Mouse (Mus musculus) heart, adult 9 months (tissue): ENCODE results near the gene Hist1h3c.
"Not testable (repeated sequence)": the region's sequence is repeated elsewhere in the genome, so short reads cannot be mapped to it uniquely, and the experiment has no call there.

Source experiments
- DNase-seq, 2 experiments: peaks; one replicate each; pipeline ENCODE4 v3.0.0; 2022; ENCODE audit warnings: low spot score in 2 of 2

Gene Hist1h3c

DNA sequence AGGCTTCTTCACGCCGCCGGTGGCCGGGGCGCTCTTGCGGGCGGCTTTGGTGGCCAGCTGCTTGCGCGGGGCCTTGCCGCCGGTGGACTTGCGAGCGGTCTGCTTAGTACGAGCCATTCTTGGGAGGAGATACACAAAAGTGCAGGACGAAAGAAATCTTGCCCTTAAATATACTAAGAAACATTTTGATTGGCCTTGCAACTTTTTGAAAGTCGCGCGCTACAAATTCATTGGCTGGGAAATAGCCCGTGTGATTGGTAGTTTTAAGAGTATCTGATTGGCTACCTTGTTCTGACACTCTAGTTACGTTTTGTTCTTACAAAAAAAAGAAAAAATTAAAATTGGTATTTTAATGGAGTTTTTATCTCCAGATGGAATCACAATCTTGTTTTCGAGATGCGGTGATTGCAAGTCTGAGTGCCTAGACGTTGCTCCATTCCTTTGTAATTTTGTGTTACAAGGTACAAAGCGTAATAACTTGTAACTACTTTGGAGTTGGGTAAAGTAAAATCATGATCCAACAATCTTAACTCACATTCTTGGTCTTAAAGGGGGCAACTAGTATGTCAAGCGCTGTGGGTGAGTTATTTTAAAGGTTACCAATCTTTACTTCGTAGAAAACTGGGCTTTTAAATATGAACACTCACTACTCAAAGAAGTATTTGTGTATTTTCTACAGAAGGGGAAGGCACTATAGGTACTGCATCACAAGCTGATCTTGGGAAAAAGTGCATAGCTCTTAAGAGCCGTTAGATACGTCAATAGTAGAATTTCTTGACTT is at the start of gene Hist1h3c:
Hist1h3c (minus strand) TSS at position 222 of the 781 bp plus-strand sequence.
- peak; percentile 75 to 83 for DNase-seq

DNA sequence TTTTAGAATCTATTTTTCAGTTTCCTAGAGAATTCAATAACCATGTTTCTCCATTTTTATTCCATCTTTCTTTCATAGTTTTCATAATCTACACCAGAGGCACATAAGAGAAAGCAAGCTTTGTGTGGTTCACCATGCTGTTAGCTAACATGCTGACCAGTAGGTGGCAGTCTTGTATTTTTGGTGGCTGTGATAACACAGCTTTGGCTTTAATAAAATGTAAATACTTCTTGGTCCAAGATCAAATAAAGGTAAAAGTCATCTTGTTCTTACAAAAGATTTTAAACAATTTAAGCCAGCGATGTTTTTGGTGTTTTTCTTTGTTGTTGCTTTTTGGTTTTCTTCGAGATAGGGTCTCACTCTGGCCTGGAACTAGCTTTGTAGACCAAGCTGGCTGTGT is 47.1 kb upstream of the Hist1h3c start:
- peak in 1 of 2 experiments; percentile 12 for DNase-seq

DNA sequence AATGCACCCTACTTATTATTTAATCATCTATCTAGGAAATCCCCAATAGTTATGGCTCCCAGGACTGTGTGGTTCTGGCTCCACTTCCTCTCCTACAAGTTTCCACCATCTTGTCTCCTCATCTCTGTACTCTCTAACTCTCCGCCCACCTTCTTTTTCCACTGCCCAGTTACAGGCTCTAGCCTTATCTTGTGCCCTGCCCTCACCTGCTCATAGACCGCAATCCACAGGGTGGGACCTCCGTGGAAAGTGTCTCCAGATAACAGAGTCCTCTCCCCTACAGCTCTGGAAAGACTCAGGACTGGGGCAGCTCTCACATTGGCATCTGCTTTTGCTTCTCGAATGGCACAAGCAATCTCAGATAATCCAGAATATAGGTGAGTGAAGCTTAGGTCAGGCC is 33.6 kb upstream of the Hist1h3c start:
- DNase-seq = no peak

DNA sequence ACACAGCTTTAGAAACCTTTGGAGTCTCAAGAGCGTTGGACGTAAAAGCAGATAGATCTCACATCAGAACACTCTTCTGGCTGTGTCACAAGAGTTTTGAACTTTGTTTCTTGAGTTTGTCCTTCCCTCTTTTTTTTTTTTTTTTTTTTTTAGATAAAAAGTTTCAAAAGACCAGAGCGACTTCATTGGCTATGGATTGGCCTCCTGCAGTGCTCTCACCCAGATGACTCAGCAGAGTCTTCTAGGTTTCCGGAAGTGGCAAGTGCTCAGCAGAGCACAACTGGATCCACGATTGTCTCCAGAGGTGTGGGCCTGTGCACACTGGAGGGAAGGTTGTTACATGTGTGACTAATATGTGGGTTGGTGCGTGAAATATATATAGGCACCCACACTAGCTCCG is 32.9 kb upstream of the Hist1h3c start:
- no peak for DNase-seq

DNA sequence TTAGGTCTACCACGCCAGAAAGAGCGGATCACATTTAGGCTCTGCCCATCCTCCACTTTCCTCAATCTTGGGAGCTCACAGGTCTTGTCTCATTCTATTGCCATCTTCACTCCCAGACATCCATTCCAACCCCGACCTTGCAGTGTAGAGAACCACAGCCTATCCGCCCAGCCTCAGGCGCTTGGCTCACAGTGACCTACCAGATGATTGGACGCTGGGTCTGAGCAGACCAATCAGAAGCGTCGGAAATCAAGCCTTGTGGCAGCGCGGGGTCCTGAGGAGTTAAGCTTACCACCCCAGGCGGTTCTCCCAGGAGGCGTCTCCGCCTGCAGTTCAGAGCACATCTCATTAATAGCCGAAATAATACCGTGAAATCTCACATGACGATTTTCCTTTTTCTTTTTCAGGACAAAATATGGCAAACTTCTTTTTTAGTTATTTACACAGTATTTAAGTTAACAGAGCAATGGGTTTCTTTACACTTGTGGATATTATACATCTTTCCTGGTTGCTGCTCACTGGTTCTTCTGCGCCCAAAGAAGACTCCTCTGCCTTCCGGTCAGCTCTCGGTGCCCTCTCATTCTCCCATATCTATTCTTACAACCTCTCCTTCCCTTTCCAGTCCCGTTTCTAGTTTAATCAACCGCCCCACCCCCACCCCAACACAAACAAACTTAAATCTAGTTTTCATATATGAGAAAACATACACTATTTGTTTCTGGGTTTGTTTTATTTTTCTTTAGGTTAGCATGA is 27.3 kb upstream of the Hist1h3c start:
- DNase-seq = peak in 1 of 2 experiments; percentile 17

DNA sequence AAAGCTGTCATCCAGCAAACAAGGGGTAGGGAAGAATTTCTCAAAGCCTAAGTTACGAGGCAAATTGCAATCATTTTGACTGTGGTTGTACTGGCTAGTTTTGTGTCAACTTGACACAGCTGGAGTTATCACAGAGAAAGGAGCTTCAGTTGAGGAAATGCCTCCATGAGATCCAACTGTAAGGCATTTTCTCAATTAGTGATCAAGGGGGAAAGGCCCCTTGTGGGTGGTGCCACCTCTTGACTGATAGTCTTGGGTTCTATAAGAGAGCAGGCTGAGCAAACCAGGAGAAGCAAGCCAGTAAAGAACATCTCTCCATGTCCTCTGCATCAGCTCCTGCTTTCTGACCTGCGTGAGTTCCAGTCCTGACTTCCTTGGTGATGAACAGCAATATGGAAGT is 24.2 kb upstream of the Hist1h3c start, which contains the start of gene Trim38:
Trim38 (plus strand) TSS at position 301 of the 400 bp plus-strand sequence.
- DNase-seq = not testable (repeated sequence)

DNA sequence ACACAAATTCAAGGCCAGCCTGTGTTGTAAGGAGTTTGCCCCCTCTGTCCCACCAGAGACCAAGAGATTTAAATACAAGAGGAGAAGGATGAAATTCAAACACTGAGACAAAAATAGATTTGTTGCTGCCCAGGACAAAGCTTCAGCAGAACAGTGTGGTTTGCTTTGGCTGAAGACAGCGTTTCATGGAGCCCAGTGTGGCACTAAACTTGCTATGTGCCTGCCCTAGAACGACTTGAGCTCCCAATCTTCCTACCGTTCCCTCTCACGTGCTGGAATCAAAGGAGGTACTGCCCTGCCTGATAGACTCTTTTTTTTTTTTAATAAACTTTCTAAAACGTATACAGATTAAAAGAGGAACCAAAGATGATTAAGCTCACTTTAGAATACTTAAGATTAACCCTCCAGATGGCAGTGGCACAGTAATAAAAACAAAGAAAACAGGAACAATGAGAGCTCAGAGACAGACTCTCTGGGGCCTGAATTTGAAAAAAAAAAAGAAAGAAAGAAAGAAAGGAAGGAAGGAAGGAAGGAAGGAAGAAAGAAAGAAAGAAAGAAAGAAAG is 23.5 kb upstream of the Hist1h3c start:
- DNase-seq = no peak

DNA sequence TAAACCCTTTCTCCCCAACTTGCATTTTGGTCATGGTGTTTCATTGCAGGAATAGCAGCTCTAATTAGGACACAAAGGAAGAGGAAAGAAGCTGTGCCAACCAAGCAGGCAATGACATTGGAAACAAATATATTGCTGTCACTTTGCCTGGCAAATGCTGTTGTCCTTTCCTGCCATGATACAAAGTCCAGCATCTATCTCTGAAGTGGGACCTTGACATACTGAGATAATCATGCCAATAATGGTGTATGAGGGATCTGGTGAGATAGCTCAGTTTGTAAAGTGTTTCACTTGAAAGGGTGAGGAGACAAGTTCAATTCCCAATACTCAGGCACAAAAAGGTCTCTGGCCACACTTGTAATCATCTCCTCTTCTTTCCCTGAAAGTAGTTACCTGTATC is 21.4 kb upstream of the Hist1h3c start:
- no peak for DNase-seq

DNA sequence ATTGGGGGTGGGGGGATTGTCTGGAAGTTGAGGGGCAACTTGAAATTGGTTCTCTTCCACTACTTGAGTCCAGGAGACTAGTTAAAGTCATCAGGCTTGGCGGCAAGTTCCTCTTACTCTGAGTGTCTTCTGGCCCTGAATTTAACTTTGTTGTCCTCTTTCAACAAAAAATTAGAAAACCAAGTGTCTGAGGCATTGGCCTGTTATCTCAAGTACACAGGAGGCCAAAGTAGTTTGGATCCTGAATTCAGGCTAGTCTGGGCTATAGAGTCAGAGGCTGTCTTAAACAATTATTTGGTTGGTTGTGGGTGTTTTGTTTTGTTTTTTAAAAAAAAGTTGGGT is 19.7 kb upstream of the Hist1h3c start:
- DNase-seq = no peak

DNA sequence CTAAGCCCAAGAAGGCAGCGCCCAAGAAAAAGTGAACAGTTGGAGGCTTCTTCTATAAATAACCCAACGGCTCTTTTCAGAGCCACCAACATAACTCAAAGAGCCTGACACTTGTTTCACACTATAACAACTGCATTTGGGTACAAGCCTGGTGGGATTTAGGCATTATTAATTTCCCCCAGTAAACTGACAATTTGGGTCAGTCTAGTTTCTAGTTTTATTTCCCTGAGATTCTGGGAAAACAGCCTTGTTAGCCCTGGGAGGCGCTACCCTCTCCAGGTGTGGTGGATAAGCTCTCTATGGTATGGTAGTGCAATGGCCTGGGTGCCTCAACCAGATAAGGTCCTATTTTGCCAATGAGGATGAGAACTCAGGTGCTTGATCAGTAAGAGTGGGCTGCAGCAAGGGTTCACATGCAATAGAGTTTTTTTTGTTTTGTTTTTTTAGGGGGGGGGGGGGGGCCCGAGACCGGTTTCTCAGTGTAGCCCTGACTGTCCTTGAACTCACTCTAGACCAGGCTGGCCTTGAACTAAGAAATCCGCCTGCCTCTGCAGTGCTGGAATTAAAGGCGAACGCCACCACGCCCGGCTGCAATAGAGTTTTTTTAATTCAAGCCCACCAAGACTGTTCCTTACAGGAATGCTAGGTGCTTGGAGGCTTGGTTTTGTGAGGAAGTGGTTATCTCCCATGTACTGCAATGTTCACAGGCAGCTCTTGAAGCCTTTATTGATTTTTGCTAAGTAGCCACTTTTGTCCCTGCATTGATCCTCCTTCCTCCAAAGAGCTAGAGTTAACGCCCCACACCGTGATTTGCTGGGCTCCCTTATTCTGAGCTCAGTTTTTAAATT is 19.1 kb upstream of the Hist1h3c start:
- no peak for DNase-seq

DNA sequence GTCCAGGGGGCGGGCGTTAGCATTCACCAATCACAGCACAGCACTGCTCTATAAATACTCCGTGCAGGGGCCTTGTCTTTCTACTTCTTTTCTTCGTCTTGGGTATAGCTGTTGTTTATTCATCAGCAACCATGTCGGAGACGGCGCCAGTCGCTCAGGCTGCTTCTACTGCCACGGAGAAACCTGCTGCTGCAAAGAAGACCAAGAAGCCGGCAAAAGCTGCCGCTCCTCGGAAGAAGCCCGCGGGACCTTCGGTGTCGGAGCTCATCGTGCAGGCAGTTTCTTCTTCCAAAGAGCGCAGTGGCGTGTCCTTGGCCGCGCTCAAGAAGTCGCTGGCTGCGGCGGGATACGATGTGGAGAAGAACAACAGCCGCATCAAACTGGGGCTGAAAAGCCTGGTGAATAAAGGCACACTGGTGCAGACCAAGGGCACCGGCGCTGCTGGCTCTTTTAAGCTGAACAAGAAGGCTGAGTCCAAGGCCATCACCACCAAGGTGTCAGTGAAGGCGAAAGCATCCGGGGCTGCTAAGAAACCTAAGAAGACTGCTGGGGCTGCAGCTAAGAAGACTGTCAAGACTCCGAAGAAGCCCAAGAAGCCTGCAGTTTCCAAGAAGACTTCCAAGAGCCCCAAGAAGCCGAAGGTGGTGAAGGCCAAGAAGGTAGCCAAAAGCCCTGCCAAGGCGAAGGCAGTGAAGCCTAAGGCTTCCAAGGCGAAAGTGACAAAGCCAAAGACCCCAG is 18.4 kb upstream of the Hist1h3c start, which contains the start of gene Hist1h1a:
Hist1h1a (plus strand) TSS at position 81 of the 738 bp plus-strand sequence.
- DNase-seq = peak; percentile 78 to 80

DNA sequence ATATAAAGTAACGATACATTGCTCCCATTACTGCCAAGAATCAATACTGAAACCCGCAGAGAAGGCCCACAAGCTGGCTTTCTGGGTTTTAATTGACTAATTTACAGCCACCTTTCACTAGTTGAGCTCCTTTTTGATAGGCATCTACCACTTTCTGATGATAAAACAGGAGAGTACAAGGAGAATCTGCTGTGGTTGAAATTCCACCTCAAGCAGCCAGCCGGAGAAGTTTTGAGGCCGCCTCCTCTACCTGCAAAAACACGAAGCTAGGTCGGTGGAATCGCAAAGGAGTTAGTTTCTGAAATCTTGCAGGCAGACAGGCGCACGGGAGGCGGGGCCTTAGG is 17.8 kb upstream of the Hist1h3c start:
- DNase-seq = no peak

DNA sequence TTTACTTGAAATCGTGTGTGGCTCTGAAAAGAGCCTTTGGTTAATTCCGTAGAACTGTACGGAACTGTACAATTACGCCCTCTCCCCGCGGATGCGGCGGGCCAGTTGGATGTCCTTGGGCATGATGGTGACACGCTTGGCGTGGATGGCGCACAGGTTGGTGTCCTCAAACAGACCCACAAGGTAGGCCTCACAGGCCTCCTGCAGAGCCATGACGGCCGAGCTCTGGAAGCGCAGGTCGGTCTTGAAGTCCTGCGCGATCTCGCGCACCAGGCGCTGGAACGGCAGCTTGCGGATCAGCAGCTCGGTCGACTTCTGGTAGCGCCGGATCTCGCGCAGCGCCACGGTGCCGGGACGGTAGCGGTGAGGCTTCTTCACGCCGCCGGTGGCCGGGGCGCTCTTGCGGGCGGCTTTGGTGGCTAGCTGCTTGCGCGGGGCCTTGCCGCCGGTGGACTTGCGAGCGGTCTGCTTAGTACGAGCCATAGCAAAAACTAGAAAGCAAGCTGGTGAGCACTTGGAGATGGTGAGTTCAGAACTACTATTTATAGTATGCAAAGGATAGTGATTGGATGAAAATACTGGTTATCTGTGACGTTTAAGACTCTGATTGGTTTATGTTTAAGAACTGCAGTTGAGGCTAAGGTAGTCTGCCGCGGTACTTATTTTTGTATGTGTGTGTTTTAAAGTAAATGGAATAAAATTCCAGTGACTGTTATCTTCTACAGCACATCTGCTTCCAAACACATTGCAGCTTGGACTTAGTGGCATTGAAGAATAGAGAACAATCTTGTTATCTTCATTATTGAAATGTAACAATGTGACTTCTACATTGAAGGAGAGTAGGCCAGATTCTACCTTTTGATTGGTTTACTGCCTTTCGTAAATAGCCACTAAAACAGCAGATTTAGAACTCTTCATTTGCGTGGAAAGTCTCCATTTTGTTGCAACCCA is 16.7 kb upstream of the Hist1h3c start, which contains the start of gene Hist1h3a:
Hist1h3a (minus strand) TSS at position 516 of the 951 bp plus-strand sequence.
- DNase-seq = peak; percentile 74 to 87

DNA sequence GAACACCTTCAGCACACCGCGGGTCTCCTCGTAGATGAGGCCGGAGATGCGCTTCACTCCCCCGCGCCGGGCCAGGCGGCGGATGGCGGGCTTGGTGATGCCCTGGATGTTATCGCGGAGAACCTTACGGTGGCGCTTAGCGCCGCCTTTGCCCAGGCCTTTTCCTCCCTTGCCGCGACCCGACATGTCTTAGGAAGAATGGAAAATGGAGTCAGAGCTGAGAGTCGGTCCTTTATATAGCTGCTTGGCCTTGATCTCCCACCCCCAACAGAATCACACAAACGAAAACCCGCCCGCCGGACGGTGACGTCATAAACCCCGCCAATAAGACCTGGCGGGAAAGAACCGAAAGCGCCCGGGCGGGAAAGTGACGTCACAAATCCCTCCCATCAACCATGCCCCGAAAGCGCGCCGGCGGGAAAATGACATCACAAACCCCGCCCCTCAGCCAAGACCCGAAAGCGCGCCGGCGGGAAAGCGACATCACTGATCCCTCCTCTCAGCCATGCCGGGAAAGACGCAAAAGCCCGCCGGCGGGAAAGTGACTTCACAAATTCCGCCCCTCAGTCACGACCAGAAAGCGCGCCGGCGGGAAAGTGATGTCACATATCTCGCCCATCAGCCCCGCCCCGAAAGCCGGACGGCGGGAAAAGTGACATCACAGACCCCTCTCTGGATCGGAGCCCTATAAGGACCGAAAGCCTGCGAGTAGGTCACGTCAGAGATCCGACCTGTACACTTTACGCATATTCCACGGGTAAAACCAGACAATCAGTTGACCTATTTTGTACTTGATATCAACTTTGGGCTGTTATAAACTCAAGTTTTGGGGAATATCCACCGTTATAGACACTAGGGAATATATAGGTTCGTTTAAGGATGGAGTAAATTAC is 15.8 kb upstream of the Hist1h3c start, which contains the start of gene Hist1h4a:
Hist1h4a (minus strand) TSS at position 259 of the 893 bp plus-strand sequence.
- peak; percentile 97 for DNase-seq

DNA sequence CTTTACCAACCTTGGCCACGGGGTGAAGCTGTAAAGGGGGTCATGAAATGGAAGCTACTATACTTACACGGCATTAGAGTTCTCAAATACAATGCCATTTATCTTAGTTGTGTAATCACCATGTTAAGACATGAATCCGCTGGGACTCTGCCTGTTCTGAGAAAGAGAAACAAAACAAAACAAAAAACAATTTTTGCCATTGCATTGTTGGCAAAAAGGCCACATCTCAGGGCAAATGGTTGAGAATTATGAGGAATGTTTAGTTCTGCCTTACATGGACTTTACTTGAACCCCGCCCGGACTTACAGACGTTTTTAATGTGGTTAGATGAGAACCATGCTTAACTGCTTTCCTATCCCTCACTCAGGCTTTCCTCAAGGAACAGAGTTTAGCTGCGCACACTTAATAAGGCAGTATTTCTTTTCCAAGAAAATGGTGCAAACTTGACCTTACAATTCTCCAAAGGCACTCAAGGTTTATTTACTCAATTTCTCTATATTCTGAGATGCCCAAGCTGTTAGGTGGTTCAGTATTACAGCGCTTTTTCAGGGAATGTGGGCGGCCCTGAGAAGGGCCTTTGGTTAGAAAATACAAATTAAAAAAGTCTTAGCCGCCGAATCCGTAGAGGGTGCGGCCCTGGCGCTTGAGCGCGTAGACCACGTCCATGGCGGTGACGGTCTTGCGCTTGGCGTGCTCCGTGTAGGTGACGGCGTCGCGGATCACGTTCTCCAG is 15.0 kb upstream of the Hist1h3c start:
- DNase-seq = no peak

DNA sequence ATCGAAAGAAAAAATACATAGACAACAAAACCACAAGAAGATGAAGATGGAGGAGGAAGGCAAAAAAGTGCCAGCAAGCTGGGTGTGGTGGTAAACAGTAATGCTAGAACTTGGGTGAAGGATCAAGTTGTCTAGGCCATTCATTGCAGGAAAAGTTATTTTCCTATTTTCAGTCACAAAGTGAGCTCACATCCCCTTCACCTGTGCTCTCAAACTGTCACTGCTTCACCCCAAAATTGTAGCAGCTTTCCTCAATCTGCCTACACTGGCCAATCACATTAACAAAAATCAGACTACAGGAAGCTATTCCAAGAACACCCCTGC is 14.5 kb upstream of the Hist1h3c start:
- no peak for DNase-seq

DNA sequence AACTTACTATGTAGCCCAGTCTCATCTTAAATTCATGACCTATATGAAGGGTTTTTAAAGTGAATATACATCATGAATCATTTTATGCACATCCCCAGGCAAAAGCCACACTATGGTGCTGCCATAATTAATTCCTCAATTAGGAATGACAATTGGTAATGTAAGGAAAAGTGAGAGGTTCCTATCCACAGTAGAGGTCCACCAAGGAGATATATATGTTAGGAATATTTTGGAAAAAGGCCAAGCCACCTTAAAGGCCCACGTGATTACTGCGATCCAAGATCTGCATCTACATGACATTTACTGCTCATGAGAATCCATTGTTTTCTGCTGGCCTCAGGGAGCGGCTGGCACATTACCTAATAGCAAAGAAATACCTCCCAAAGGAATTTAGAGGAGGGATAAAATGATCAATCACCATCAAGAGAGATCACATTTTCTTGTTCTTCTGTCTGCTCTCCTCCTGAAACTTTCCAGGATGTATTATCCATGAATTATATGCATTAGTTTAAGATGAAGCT is 13.9 kb upstream of the Hist1h3c start:
- no peak for DNase-seq

DNA sequence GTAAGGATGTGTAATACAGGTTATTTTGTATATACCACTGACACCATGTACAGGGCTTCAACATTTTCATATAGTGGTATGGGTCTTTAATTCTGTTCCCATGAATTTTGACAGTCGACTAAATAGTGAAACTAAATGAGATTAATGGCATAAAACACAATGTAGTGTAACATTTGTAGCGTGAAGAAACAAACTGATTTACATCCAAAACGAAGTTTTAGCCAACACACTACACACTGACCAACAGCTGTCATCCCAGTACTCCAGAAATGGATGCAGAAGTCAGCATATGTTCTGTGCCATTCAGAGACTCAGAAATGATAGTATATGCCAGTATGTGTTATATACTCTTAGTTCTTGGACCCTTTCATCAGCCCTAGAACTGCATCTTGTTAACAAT is 12.5 kb upstream of the Hist1h3c start:
- DNase-seq = no peak
